Mouse (Mus musculus): Measurements from ENCODE around the gene Hmcn2. TPM values are rescaled to one million over a fixed set of nuclear protein-coding genes. Genes with fewer than 3 reads are reported as not detected.

Gene Hmcn2
- polyA plus RNA-seq, 1 experiment: 26.8 TPM

Other genes with a start within 250 kb of the Hmcn2 start
- gene Fnbp1, start 172.4 kb upstream of the Hmcn2 start, polyA plus RNA-seq (2012; rRNA removed): 28.8 and 34.8 TPM in 2 replicates
- gene Gpr107, start 162.1 kb upstream of the Hmcn2 start, polyA plus RNA-seq (2012; rRNA removed): 28.7 and 35.0 TPM in 2 replicates
- 2.3 and 3.0 TPM in 2 replicates for gene Ncs1, start 68.6 kb upstream of the Hmcn2 start, polyA plus RNA-seq (2012; rRNA removed)
- gene Ass1, start 155.8 kb downstream of the Hmcn2 start, polyA plus RNA-seq (2012; rRNA removed): 21.9 and 29.2 TPM in 2 replicates

Measured in gonadal fat pad, adult 2 months (tissue).